Mouse (Mus musculus) lung, postnatal 25 days (tissue): ENCODE data around the gene Olfr348.

Experiments used
- DNase-seq: peaks from one replicate; pipeline ENCODE4 v3.0.0; 2022; ENCODE audit warnings: low spot score

Gene Olfr348

DNA sequence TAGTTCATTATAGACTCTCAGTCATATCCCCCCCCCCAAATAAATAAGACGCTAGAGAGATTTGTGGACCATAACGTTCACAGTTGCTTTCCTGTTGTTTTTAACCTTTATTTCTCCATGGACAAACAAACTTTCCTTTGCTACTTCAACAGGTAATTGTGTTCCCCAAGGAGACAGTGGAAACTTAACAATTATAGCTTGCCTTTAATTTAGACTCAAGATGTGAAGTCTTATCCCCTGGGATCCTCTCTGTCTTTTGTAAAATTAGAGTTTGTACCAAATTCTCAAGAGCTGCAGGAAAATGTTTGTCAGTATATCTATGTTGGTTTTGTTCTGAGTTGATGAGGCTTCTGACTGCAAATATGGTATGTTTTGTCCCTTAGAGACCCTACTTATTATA is at the start of gene Olfr348:
TSS of gene Olfr348 (plus strand) at position 301 of the 400 bp plus-strand sequence.
- DNase-seq, result no peak

DNA sequence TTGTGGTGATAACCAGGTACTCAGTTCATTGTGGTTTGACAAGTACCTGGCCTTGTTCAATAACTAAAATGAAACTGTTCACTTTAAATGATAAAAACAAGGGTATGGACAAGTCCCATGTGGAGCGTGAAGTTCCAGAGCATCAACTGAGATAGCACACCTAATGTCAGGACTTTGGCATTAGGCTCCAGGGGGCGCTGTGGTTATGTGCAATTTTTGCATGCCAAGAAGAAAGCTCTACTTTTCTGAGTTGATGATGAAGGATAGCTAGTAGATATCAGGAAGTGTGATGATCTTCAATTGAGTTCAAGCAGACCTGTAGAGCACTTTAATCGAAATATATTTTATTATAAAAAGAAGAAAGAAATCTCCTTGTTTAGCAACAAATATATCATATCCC is 47.9 kb upstream of the Olfr348 start:
- no peak for DNase-seq

DNA sequence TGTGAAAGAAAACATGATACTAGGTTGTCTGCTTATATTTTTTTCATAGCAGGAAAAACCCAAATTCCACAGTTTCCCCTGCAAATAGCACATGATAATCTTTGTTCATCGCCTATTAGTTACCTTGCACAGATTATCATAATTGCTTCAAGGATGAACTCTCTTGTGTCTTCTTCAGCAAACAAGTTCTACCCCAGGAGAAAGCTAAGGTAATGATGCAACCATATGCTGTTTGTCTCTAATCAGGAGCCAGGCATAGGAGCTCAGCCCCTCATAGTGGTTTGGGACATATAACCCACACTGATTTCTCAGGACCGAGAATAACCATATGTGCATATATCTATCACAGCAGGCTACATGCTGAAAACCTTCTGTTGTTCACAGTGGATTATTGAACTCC is 6.2 kb downstream of the Olfr348 start, which contains the start of gene Olfr50:
TSS of gene Olfr50 (plus strand) at position 301 of the 400 bp plus-strand sequence.
- DNase-seq, result no peak

DNA sequence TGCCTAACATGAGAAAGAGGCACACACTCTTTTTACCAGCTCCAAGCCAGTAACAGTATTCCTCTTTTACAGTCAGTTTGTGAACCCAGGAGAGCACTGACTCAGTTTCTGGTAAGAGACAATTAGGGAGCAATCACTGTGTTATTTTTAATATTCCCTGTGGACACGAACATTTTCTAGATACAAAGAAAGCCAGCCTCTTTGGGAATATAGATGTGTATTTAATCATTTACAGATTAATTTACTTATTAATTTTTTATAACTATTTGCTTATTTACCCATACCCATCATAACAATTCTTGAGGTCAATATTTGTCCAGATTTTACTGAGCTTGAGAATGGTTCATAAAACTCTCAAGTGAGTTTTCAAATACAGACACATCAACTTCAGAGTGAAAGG is 32.9 kb downstream of the Olfr348 start, which contains the start of gene Olfr3:
TSS of gene Olfr3 (minus strand) at position 101 of the 400 bp plus-strand sequence.
- no peak for DNase-seq
